Mouse (Mus musculus) lung, adult 18-20 months (tissue): ENCODE data around the gene Adcy7.

Experiments
- DNase-seq, 2 experiments: peaks; one replicate each; pipeline ENCODE4 v3.0.0; 2022; ENCODE audit warnings: mixed read lengths in 2 of 2

Adcy7 gene

DNA sequence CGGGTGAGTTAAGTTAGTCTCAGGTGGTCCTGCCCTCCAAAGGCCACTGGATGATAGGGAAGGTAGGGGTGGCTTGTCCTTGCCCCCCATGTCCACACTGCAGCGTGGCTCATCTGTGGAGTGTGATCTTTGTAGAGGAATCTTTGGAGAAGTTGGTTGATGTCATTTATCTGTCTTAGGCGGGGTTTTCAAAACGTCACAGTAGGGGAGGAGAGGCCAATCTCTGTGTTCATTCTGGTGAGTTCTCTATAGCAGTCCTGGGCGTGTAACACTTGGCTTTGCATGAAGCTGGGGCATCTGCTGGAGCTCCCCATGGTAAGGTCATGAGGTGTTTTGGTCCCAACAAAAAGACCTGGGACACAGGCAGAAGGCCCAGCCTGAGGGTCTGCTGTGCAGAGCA is 1.9 kb downstream of the Adcy7 start:
- no peak for DNase-seq

- no peak for DNase-seq
Measured at GRCm38 (mm10) chr8:88279220-88279619, 7.0 kb downstream of the Adcy7 start.

DNA sequence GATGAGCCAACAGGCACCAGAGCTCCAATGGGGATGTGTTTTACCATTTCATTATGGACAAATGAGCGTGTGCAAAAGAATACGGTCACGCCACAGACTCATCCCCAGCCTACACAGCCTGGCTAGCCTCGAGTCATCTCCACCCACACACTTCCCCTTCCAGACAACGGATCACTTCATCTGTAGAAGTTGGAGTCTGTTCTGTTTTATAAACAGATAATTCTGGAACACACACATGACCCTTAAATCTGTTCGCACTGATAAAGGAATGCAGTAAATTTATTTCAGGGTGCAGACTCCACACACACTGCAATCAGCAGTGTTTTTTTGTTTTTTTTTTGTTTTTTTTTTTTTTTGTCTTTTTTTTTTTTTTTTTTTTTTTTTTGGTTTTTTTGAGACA is 7.5 kb downstream of the Adcy7 start:
- DNase-seq = no peak

DNA sequence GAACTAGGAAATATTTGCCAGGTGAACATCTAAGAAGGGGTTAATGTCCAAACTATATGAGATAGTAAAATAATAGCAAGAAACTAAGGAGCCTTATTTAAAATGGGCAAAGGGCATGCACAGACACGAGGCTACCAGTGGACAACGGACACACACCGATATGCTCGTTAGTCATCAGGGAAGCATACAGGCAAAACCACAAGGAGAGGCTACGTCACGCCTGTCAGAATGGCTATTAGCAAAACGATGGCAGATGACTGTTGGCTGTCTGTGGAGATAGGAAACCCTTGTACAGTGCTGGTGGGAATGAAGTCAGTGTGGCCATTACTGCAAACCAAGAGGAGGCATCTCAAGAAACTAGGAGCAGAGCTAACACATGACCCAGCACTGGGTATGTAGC is 8.7 kb downstream of the Adcy7 start:
- DNase-seq = no peak

DNA sequence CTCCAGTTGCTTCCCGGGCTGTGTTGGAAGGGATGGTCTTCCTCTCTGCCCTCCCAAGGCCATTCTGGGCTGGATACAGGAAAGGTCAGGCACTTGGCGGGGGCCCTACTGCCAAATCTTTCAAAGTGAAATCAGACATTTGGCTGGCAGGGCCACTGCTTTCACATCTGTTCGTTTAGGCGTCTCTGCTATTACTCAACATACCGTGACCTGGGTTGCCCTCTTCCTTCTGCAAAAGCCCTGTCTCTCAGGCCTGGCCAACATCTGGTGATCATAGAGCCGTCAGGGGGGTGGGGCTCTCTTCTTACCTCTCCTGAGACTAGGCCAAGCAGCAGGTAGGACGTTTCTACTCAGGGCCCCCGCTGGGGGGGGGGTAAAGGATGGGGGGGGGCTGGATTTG is 10.5 kb downstream of the Adcy7 start:
- DNase-seq = peak; percentile 80 to 86

DNA sequence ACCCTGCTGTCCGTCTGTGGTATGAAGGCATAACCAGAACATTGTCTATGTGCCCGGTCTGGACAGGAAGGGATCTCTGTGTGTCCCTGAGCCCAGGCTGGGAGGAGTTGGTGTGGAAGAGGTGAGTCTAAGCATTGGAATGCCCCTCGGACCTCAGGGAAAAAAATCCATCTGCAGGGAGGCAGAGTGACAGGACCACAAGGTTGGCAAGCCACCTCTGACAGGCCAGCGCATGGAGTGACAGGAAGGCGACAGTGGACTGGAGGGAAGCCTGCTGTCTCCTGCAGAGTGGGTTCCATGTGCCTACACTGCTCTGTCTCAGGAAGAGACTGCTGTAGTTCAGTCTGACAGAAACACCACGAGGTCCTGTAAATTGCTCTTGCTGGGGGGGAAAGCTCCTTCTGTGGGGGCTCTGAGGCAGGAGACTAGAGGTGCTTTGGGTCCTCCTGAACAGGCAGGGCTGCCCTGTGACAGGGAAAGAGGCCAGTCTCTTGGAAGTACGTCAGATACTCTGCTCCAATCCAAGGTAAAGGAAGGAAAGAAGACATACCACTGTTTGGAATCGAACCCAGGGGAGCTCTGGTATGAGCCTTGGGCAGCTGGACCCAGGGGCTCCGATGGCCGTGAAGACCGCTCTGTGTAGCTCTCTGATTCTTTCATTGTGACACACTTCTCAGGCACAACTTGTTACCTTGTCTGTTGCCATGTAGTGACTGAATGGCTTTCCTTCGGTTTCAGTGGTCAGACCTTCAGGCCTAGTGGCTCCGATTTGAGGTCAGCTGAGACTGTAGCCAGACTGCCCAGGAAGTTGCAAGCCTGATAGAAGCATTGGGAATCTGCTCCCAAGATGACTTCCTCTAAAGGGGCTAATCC is 11.3 kb downstream of the Adcy7 start:
- no peak for DNase-seq

- no peak for DNase-seq
Measured at GRCm38 (mm10) chr8:88284738-88285137, 12.5 kb downstream of the Adcy7 start.

DNA sequence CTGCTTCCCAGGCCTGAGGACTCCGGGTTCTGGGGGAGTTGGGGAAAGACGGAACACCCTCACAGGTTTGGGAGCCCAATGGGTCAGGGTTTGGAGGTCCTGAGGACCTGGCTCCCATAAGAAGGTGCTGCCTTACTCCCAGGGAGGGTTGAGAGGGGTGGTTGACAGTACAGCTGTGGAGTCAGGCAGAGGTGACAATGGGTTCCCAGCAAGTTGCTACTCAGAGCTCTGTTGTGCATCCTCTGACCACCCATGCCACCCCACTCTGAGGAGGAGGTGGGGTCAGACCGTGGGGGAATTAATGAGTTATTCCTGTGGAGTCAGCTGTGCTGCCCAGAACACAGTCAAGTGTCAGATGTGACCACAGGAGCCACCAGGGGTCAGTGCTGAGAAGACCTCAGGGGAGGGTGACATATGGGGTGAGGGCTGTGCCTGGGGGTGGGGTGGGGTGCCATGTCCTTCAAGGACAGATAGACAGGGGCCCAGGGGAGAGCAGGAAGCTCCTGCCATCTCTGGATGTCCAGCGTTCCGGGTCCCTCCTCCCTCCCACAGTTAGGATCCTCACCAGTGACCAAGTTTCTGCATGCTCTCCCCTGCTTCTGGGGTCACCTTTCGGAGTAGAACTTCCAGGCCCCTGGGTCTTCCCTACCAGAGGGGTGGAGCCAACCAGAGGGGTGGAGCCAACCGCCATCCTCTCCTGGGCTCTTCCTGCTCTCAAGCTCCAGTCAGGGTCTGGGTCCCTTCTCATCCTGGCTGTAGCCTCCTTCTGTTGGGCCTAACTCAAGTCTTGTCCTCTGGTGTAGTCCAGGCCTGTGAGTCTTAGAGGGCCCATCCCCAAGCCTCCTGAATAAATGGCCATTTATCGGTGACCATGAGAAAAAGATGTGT is 13.5 kb downstream of the Adcy7 start:
- DNase-seq = no peak

GRCm38 (mm10) chr8:88286421-88286960 is 14.3 kb downstream of the Adcy7 start:
- DNase-seq = no peak

- DNase-seq = no peak
Measured at GRCm38 (mm10) chr8:88288622-88289242, 16.5 kb downstream of the Adcy7 start.

DNA sequence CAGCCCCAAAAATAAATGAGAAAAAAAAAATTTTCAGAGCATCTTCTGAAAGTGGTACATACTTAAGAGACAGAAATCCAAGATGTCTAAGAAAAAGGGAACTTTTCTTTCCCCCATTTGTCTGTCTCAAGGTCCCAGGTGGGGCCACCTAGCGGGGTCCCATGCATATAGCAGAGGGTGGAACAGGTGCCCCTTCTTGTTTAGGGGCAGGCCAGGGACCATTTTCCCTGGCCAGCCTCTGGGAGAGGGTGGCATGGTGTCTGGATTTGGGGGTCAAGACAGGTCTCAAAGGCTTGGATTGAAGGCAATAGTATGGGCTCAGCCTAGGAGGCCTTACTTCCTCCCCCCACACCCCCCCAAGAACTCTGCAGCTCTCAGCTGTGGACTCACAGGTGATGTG is 17.7 kb downstream of the Adcy7 start:
- DNase-seq = no peak

GRCm38 (mm10) chr8:88290326-88291304 is 18.4 kb downstream of the Adcy7 start:
- no peak for DNase-seq

GRCm38 (mm10) chr8:88291305-88291690 is 19.1 kb downstream of the Adcy7 start:
- no peak for DNase-seq

- no peak for DNase-seq
Measured at GRCm38 (mm10) chr8:88292926-88293325, 20.7 kb downstream of the Adcy7 start.

- peak; percentile 45 to 57 for DNase-seq
Measured at GRCm38 (mm10) chr8:88293590-88294356, 21.6 kb downstream of the Adcy7 start.

DNA sequence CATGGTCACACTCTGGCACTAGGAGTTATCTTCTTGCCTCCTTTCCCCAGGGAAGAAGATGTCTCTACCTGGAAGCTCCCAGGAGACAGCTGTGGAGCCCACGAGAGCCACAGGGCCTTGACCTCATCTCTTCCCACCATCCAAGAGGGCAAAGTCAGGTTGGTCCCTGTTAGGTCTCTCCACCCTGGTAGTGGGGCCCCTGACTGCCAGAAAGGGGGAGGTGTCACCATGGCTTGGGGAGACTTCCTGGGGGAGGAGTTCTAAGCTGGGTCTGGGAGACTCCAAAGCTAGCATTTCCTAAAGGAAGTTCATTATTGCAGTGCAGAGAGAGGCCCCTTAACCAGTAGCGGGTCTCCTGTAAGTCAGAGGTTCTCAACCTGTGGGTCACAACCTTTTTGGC is 22.8 kb downstream of the Adcy7 start:
- no peak for DNase-seq

GRCm38 (mm10) chr8:88297976-88298732 is 26.0 kb downstream of the Adcy7 start:
- peak; percentile 62 to 69 for DNase-seq

GRCm38 (mm10) chr8:88298733-88299103 is 26.5 kb downstream of the Adcy7 start:
- DNase-seq = no peak

- peak in 1 of 2 experiments; percentile 47 for DNase-seq
Measured at GRCm38 (mm10) chr8:88299907-88300603, 27.9 kb downstream of the Adcy7 start.
